Mouse (Mus musculus) small intestine, adult 2 months (tissue): ENCODE data around the gene Wdfy3.

Experiments
- CTCF ChIP-seq: fragments of 200-500 bp; IDR thresholded peaks from 2 replicates; pipeline ENCODE4 v1.5.1; 2012; ENCODE audit warnings: low read depth, mild to moderate bottlenecking, control low read depth, inconsistent platforms, low read length, moderate library complexity, mixed read lengths; ENCODE audit not compliant: insufficient replicate concordance, insufficient read length; ENCODE audit errors: extremely low read depth
- POLR2A ChIP-seq: fragments of 200-500 bp; IDR thresholded peaks from 2 replicates; pipeline ENCODE4 v1.6.1; 2012; ENCODE audit warnings: low read depth, mild to moderate bottlenecking, control low read depth, inconsistent platforms, low read length, moderate library complexity

- TF ChIP-seq CTCF: no peak
- TF ChIP-seq POLR2A: no peak
Observed at GRCm38 (mm10) chr5:102112034-102112433, 42.3 kb upstream of the Wdfy3 start.
